Mouse (Mus musculus) MEL (cell line): ENCODE results near the gene Sbf1.

Experiments
- CTCF ChIP-seq, 3 experiments: IDR thresholded peaks in 2 of 3; conservative IDR thresholded peaks in 1 of 3; 2 replicates each; pipeline ENCODE4 v1.5.1; 2011 to 2012; ENCODE audit warnings: low read length in 3 of 3, low read depth in 2 of 3, mild to moderate bottlenecking in 2 of 3, improper control_type of control experiment in 1 of 3, inconsistent platforms in 1 of 3, mixed read lengths in 1 of 3, moderate library complexity in 1 of 3; ENCODE audit not compliant: control insufficient read depth in 1 of 3, insufficient read depth in 1 of 3, poor library complexity in 1 of 3, severe bottlenecking in 1 of 3
- E2F4 ChIP-seq: IDR thresholded peaks from 2 replicates; pipeline ENCODE4 v1.6.1; 2011; ENCODE audit warnings: low read depth, low read length, improper control_type of control experiment, borderline replicate concordance
- ELF1 ChIP-seq: IDR thresholded peaks from 2 replicates; pipeline ENCODE4 v1.6.1; 2014; ENCODE audit warnings: low read depth, mild to moderate bottlenecking, inconsistent platforms, low read length, improper control_type of control experiment, moderate library complexity
- EP300 ChIP-seq, 2 experiments: IDR thresholded peaks; 2 replicates each; pipeline ENCODE4 v1.6.1; 2011; ENCODE audit warnings: improper control_type of control experiment in 2 of 2, low read length in 2 of 2, low read depth in 1 of 2, mild to moderate bottlenecking in 1 of 2
- JUND ChIP-seq: IDR thresholded peaks from 2 replicates; pipeline ENCODE4 v1.6.1; 2011; ENCODE audit warnings: low read depth, mild to moderate bottlenecking, improper control_type of control experiment, low read length
- MAZ ChIP-seq: IDR thresholded peaks from 2 replicates; pipeline ENCODE4 v1.6.1; 2012; ENCODE audit warnings: low read depth, mild to moderate bottlenecking, inconsistent platforms, low read length, improper control_type of control experiment
- NRF1 ChIP-seq: IDR thresholded peaks from 2 replicates; pipeline ENCODE4 v1.6.1; 2014; ENCODE audit warnings: low read depth, mild to moderate bottlenecking, inconsistent platforms, low read length, improper control_type of control experiment, moderate library complexity; ENCODE audit not compliant: poor library complexity, insufficient read depth, severe bottlenecking
- POLR2A ChIP-seq, 2 experiments: IDR thresholded peaks; 2 replicates each; pipeline ENCODE4 v1.6.1; 2011 to 2012; ENCODE audit warnings: low read length in 2 of 2, mild to moderate bottlenecking in 2 of 2, control low read depth in 1 of 2, improper control_type of control experiment in 1 of 2, low read depth in 1 of 2, moderate library complexity in 1 of 2; ENCODE audit not compliant: control insufficient read depth in 1 of 2, insufficient read depth in 1 of 2, poor library complexity in 1 of 2
- RCOR1 ChIP-seq: IDR thresholded peaks from 2 replicates; pipeline ENCODE4 v1.6.1; 2012; ENCODE audit warnings: low read depth, mild to moderate bottlenecking, inconsistent platforms, low read length, improper control_type of control experiment
- USF1 ChIP-seq: IDR thresholded peaks from 2 replicates; pipeline ENCODE4 v1.6.1; 2014; ENCODE audit warnings: low read depth, mild to moderate bottlenecking, inconsistent platforms, low read length, improper control_type of control experiment, moderate library complexity

DNA sequence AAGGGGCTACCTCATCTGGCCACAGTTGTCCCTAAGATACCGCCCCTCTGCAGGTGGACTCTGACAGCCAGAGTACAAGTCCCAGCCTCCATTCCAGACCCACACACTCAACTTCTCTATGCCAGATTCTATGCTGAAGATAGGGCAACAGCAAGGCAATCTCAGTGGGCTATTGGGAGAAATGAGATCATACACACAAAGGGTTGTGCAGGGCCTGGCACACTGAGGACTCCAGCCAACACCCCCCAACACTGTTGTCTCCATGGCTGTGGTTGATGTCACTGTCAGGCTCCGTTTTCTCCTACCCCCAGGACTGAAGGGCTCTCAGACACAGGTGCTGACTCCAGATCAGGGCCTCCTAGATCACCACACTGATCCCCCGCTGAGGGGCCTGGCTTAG lies 1.0 kb downstream of the Sbf1 start:
- TF ChIP-seq RCOR1 (no peak), CTCF (IDR thresholded peaks at IDR 0.05 in 2 of 3, conservative IDR thresholded peaks at IDR 0.05 in 1 of 3; ENCODE audit: control insufficient read depth in 1 of 3, insufficient read depth in 1 of 3, low read depth in 2 of 3, low read length in 3 of 3, poor library complexity in 1 of 3, severe bottlenecking in 1 of 3) (no peak), NRF1 (no peak), MAZ (no peak), EP300 (IDR thresholded peaks at IDR 0.05; ENCODE audit: low read depth in 1 of 2, low read length in 2 of 2) (no peak), POLR2A (IDR thresholded peaks at IDR 0.05; ENCODE audit: control insufficient read depth in 1 of 2, insufficient read depth in 1 of 2, low read depth in 1 of 2, low read length in 2 of 2, poor library complexity in 1 of 2) (no peak), JUND (no peak), ELF1 (no peak), USF1 (no peak), E2F4 (no peak)
